Mouse (Mus musculus) embryo, embryonic 10.5 days (tissue): ENCODE data around the gene Slc48a1.

ENCODE experiments used
- DNase-seq: peaks from one replicate; pipeline ENCODE4 v3.0.0-alpha.2; 2015; ENCODE audit warnings: low spot score

Gene Slc48a1

GRCm38 (mm10) chr15:97807867-97808266, 29.5 kb downstream of the Slc48a1 start:
- no peak for DNase-seq

- DNase-seq: no peak
Measured at GRCm38 (mm10) chr15:97808532-97808931, 30.2 kb downstream of the Slc48a1 start.

GRCm38 (mm10) chr15:97809206-97809605, 30.9 kb downstream of the Slc48a1 start:
- DNase-seq: no peak

- DNase-seq: no peak
Measured at GRCm38 (mm10) chr15:97809942-97810341, 31.6 kb downstream of the Slc48a1 start.

GRCm38 (mm10) chr15:97810399-97810798, 32.1 kb downstream of the Slc48a1 start:
- no peak for DNase-seq

- no peak for DNase-seq
Measured at GRCm38 (mm10) chr15:97811307-97811706, 33.0 kb downstream of the Slc48a1 start.

GRCm38 (mm10) chr15:97812126-97812525, 33.8 kb downstream of the Slc48a1 start:
- DNase-seq: no peak

- DNase-seq: no peak
Measured at GRCm38 (mm10) chr15:97812875-97813274, 34.6 kb downstream of the Slc48a1 start.

- no peak for DNase-seq
Measured at GRCm38 (mm10) chr15:97813452-97814204, 35.3 kb downstream of the Slc48a1 start.

- no peak for DNase-seq
Measured at GRCm38 (mm10) chr15:97814703-97815102, 36.4 kb downstream of the Slc48a1 start.

GRCm38 (mm10) chr15:97815254-97815653, 36.9 kb downstream of the Slc48a1 start:
- DNase-seq: no peak

GRCm38 (mm10) chr15:97816199-97816994, 38.1 kb downstream of the Slc48a1 start:
- DNase-seq: no peak

GRCm38 (mm10) chr15:97819937-97820336, 41.6 kb downstream of the Slc48a1 start:
- DNase-seq: no peak

- peak; percentile 52 for DNase-seq
Measured at GRCm38 (mm10) chr15:97821321-97821982, 43.1 kb downstream of the Slc48a1 start.

- DNase-seq: no peak
Measured at GRCm38 (mm10) chr15:97821983-97822363, 43.7 kb downstream of the Slc48a1 start.

- DNase-seq: no peak
Measured at GRCm38 (mm10) chr15:97822545-97823228, 44.4 kb downstream of the Slc48a1 start.

GRCm38 (mm10) chr15:97823479-97823878, 45.2 kb downstream of the Slc48a1 start:
- DNase-seq: no peak

- DNase-seq: no peak
Measured at GRCm38 (mm10) chr15:97824042-97824441, 45.7 kb downstream of the Slc48a1 start.

- DNase-seq: no peak
Measured at GRCm38 (mm10) chr15:97825071-97825940, 47.0 kb downstream of the Slc48a1 start.

GRCm38 (mm10) chr15:97825941-97826587, 47.7 kb downstream of the Slc48a1 start:
- DNase-seq: no peak
